Mouse (Mus musculus) cerebellum, postnatal 14 days (tissue): ENCODE data around the gene Pnrc1.
"Not testable (repeated sequence)": the region's sequence is repeated elsewhere in the genome, so short reads cannot be mapped to it uniquely, and the experiment has no call there.

Experiments
- DNase-seq, 2 experiments: peaks; one replicate each; pipeline ENCODE4 v3.0.0; 2021; ENCODE audit warnings: mixed read lengths in 2 of 2

The Pnrc1 gene

GRCm38 (mm10) chr4:33290002-33290401 is at the start of gene Pnrc1:
Pnrc1 (minus strand) TSS chr4:33290163.
- DNase-seq: peak; percentile 12 to 14

- DNase-seq: no peak
These were observed 48.0 kb upstream of the Pnrc1 start for GRCm38 (mm10) chr4:33337999-33338398.

DNA sequence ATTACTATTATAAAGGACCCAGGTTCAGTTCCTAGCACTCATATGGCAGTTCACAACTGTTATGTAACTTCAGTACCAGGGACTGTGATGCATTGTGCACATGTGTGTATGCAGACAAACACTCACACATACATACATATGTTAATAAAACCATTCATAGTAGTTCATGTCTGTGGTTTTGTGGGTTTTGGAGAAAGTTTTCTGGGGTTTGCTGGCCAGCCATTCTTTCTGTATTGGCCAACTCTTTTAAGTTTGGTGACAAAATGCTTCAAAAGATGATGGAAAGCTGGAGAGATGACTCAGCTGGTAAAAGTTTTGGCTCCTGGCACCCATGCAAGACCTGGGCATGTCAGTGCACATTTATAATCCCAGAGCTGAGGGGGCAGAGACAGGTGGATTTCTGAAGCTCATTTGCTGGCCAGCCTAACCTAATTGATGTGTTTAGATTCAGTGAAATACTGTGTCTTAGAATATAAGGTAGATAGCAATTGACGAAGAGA is 43.0 kb upstream of the Pnrc1 start:
- DNase-seq: no peak

DNA sequence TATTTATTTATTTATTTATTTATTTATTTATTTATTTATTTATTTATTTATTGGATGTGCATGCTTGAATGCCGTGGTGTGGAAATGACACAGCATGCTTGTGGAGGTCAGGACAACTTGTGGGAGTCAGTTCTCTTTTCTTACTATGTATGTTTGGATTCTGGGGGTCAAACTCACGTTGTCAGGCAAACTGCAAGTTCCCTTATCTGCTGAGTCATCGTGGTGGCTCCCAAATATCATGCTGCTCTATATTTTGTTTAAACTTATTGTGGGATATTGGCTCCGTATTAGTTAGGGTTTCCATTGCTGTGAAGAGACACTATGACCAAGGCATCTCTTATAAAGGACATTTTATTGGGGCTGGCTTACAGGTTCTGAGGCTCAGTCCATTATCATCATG is 41.2 kb upstream of the Pnrc1 start:
- DNase-seq: no peak

DNA sequence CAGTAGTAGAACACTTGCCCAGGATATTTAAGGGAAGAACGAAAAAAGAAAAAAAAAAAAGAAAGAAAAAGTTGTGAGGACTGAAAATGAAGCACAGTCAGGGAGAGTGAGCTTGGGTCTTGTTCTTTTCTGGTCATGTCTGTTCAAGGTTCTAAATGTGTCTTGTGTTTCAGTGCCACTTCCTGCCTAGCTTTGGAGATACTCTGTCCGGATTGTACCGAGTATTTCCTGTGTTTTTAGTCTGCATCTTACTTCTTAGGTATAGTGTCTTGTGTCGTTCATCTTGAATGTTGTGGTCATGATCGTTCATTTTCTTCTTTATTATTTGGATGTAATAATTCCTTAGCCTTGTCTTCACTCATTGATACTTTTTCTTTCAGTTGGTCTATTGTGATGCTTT is 25.9 kb upstream of the Pnrc1 start:
- no peak for DNase-seq

DNA sequence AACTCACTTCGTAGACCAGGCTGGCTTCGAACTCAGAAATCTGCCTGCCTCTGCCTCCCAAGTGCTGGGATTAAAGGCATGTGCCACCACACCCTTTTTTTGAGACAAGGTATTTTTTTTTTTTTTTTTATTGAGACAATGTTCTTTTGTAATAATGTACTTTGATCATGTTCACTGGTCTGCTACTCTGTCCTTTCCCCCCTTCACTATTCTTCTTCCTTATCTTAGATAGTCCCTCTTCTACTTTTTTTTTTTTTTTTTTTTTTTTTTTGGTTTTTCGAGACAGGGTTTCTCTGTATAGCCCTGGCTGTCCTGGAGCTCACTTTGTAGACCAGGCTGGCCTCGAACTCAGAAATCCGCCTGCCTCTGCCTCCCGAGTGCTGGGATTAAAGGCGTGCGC is 24.2 kb upstream of the Pnrc1 start:
- DNase-seq: not testable (repeated sequence)

DNA sequence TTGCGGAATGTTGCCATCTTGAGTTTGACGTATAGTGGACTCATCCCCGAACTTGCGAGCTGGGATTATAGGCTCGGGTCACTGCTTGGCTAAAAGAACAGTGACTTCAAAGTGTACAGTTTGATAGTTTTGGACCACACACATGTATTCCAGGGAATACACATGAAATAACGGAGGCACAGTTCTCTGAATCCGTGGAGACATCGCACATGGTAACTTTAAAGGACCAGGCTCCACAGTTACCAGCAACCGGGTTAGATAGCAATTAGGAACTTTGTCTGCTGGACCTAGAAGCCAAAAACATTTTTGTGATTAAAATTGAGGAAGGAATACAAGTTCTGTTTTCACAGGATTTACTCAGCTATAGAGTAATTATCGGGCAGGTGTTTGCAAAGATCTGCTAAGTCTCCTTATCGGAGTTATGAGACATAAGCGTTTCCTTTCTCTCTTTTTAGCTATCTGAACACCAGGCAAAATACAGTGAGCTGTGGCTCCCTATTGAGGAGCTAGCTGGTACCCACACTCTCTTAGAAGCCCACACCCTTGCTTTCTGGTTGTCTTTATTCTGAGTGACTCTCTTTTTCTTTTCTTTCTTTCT is 21.0 kb upstream of the Pnrc1 start:
- DNase-seq: no peak

DNA sequence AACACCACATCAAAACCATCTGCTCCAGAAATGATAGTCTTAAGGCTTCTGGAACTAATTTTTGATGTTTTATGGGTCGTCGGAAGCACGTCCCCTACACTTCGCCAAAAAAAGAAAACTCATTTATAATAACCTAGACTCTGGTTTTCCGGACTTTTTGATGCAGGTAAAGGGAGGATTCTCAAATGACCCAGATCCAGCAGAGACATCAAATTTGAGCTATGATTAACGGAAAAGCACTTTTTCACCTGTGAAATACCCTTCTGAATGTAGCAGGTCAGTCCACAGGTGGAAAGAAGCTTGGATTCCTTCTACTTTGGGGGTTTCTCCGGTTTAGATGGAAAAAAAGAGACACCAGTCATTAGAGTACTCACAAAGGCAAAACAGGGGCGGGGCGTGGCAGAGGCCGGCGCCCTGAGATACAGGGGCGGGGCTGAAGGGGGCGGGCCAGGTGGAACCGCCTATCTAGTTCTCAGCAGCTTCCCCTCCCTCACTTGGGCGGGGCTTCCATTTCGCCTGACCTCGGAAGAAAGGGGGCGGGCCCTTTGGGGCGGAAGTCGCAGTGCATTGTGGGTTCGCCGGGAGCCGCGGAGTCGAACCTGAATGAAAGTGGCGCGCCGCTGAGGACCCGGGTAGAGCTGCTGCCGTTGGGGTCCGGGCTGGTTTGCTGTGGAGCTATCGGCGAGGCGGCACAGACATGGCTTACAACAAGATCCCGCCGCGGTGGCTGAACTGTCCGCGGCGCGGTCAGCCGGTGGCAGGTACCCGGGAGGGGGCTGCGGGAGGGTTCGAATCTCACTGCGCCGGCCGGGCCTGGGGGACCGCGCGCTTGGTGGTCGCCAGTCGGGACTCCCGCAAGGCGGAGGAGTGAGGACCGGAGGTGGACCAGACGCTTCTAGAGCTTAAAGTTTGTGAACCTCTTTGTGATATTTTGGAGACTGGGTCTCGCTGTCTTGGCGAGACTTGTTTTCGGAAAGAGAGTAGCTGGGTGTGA is 20.1 kb upstream of the Pnrc1 start, which contains the start of gene Rngtt:
TSS of gene Rngtt (plus strand) at position 548 of the 994 bp plus-strand sequence.
- peak; percentile 96 to 97 for DNase-seq

GRCm38 (mm10) chr4:33307146-33307545 is 17.2 kb upstream of the Pnrc1 start:
- no peak for DNase-seq

DNA sequence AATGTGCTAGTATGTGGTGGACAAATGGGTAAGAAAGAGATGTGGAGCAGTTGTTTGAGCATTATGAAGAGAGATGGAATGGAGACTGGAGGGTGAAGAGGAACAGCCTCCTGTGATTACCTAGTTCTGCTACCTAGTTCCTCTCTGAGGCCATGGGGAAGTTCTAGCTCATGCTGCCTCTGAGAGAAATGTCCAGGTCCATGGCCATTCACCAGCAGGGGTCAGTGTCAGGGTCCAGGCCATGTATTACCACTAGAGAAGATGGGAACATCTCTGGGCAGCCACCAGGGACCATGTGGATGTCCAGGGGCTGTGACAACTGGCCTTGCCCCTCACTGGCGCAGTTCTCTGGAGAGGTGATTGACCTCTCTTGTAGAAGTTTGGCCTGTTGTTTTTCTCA is 13.1 kb upstream of the Pnrc1 start:
- DNase-seq: no peak

DNA sequence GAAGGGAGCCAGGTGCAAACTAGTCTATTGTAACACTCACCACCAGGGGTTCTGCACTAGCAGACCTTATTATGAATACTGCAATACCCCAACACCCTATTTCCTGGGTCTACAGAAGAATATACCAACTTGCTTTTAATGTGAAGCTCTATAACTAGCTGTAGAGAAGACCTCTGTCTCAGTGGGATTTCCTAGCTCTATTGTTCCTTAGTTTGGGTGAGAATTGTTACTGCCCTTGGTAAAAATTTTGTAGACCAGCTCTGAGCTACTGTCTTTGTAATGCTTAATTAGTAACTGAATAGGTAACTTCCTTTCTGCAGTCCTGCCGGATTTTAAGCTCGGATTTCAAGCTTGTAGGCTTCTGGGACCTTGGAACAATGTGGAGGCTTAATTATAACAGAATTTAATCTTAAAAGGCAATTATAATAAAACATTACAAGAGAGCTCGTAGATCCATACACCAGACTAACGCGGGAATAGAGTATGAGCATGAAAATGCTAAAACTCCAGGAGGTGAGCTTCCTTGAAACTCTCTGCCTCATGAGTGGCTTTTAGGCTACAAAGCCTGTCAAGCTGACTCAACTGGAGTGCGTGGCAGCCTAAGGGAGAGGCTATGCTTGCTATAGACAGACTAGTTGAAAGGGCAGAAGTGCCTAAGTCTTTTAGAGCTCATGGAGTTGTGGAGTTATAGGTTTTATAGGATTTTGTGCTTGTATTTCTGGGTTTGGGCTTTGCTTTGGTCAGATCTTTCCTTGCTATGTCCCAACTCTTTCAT is 11.1 kb upstream of the Pnrc1 start:
- DNase-seq: not testable (repeated sequence)

DNA sequence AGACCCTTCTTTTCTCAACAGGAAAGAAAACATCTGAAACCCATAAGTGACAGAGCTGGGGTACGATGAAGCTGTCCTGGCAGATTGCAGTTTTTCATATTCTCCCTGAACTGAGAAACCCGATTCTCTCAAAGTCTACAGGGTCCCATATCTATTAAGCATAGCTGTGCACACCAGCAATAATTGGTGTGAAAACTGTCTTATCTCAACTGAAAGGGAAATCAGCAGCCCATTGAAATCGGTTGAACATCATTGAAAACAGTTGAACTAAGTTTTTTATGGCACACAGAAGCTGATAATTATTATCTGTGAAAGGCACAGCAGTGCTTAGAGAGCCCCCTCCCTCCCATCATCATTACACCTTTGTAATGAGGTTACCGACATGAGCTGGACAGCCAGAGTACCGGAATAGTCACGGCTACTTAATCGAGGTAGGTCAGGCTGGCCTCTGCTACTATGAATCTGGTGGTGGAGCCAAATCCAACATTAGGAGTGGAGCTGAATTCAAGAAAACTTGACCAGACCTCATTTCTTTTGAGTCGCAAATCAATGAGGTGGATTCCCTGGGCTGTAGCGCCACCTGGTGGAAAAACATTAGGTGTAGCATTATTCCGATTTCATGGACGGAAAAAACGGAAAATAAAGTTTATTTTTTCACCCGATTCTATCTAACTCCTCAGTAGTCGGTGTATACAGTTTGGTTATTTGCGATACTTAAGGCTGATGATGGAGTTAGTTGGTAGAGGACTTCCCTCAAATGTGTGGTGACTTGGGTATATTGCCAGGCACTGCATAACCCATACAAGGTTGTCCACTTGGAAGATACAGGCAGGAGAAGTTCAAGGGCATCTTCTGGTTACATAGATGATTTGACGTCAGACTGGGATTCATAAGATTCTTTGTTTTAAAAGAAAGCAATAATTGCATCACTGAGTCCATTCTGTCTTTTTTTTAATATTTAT is 2.7 kb upstream of the Pnrc1 start:
- DNase-seq: peak; percentile 84 to 92

- no peak for DNase-seq
These were observed 915 bp upstream of the Pnrc1 start for GRCm38 (mm10) chr4:33290878-33291277.

GRCm38 (mm10) chr4:33289106-33289650 is 785 bp downstream of the Pnrc1 start:
- no peak for DNase-seq

DNA sequence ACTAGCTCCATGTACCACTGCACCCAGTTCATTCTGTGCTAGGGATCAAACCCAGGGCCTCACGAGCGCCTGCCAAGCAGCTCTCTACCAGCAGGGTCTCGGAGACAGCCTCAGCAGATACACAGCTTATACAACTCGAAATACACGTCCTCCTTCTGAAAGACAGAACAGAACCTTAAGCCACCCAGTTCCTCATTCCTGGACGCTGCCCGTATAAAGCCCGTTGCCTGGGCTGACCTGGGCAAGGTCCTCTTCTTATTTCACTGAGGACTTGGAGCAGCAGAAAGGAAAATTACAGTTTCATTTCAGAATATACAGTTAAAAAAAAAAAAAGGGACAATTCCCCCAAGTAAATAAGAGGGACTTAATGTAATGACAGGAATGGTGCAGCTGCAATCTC is 4.5 kb downstream of the Pnrc1 start:
- DNase-seq: no peak

DNA sequence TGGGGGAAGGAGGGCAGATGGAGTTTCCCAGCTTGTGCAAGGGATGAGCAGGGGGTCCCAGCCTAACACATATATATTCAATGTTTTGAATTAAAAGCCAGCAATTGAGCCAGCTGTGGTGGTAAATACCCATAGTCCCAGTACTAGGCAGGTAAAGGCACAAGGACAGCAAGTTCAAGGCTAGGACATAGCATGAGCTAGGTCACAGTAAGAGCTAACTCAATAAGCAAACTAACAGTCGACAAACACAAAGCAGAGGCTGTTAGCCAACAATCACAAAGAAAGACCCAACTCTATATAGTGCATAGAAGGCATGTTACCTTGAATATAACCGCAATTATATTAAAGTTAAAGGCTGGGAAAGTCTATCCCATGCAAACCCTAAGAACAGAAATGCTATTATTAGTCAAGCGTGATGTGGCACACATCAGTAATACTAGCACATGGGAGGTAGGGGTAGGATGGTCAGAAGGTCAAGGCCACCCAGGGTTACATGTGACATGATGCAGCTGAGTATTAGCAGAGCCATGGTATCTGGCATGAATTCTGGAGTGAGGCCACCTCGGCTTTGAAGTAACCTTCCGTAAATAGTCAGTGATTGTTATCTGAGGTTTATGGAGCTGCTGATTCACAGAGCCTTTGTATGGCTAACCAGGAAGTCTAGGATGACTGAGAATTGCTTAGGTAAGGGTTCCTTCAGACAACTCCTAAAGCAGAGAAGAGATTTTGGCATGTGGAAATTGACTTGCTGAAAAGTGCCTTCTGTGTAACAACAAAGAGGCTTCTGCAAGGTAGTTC is 5.7 kb downstream of the Pnrc1 start:
- DNase-seq: no peak

DNA sequence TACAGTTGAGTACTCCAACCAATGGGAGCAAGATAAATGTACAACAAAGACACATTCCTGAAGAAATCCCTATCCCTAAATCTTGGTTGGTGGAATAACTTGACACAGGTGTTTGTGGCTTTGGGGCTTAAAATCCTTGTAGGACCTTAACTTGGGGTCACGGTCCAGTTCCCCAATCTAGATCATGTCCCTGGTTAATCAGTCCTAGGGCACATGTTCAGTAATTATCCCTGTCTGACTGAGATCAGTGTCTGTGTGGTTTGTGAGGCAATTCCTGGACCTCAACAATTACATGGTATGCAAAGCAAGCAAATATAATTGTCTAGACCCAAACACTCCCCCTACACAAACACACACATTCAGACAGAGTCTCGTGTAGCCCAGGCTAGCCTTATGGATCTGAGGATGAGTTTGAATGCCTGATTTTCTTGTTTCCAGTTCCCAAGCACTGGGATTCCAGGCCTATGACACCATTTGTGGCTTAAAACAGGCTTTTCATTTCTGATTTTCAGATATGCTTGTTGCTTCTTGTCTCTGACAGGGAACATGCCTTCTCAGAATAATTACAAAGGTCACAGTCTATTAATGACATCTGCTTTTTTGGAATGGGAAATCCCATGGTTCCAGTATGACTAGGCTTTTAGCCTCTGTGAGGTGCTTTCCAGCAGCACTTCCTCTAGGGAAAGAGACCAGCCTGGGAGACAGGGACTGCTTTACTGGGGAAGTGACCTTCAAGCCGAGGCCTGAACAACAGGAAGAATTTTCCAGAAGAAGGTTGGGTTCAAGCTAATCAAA is 7.9 kb downstream of the Pnrc1 start:
- DNase-seq: no peak

DNA sequence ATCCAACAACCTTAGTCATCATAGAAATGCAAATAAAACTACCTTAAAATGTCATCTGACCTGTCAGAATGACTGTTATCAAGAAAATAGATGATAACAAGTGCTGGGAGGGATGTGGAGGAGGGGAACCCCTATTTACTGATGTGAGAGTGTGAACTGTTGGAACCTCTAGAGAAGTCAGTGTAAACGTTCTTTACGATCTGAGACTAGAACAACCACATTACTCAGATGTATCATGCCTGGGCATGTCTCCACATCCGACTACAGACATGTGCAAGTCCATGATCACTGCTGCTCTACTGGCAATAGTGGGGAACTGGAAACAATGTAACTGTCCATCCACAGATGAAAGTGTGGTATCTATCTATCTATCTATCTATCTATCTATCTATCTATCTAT is 16.5 kb downstream of the Pnrc1 start:
- no peak for DNase-seq

DNA sequence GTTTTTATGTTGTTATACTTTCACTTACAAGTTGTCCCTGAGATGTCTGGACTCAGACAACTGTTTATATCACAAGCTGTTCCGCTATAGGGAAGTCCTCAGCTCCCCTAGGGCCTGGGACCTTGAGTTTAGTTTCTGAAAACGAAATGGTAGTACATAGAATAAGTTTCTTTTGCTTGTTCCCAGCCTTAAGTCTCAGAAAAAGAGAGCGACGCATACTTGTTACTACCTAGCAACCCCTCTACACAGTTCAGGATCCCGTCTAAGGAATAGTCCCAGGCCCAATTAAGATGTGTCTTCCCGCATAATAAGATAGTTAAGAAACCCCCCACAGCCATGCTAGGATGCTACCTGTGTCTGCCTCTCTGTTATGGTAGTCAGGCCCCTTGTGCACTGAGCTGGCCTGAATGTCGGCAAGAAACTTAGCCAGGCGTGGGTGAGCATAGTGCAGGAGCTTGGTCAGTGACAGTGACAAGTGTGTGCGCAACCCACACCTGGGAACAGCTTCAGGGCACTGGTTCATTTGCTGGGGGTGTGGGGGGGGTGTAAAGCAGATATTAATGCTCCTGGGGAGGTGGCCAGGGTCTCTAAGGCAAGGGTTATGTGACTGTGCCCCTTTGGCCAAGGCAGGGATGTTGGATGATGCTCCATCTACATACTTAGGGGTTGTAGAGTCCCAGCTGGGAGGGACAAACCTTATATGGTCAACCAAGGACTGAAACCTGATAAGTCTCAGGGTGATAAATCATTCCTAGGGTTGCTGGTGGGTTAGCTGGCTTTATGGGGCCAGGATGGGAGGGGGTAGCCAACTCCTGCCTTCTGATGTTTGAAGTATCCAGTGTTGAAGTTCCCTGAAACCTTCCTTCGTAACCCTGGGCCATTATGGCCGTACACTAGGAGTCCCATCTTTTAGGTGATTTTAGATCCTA is 19.3 kb downstream of the Pnrc1 start:
- DNase-seq: no peak
